Mouse (Mus musculus): ENCODE measurements around the gene Ccdc97. TPM values are rescaled to one million over a fixed set of nuclear protein-coding genes. Genes with fewer than 3 reads are reported as not detected.

Ccdc97 gene
- 10 to 100 TPM; 61.8 to 70.1 TPM for total RNA-seq (2021)

DNA sequence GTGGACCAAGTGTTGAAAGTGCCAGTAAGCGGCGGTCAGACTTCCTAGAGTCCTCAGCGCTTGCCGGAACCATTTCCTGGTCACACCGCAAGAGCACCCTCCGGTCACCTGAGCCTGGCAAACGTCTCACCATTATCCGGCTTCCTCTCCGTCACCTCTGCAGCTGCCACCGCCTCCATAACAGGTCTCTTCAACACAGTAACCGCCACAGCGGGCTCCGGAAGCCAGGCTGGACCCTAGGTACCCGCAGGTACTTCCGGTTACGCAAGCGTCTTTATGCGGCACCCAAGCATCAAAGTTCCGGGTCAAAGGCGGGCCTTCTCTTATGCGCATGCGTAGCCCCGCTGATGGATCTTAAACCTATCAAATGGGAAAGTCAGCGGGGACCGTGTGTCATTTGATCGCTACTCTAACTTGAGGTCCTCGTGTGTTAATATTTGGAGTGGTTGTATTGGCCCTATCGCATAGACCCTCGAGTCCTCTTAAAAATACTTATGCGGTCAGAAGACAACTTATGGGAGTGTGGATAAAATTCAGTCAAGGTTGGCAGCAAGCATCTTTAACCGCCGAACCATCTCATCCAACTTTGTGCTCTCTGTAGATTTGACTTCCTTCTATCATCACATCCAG lies at the start of gene Ccdc97:
Ccdc97 (minus strand) TSS at position 301 of the 630 bp plus-strand sequence.
- peak; percentile 96 to 98 for DNase-seq (ENCODE audit: low spot score in 2 of 2)
- intact Hi-C loops (cut with DNase I), result no loop called here

DNA sequence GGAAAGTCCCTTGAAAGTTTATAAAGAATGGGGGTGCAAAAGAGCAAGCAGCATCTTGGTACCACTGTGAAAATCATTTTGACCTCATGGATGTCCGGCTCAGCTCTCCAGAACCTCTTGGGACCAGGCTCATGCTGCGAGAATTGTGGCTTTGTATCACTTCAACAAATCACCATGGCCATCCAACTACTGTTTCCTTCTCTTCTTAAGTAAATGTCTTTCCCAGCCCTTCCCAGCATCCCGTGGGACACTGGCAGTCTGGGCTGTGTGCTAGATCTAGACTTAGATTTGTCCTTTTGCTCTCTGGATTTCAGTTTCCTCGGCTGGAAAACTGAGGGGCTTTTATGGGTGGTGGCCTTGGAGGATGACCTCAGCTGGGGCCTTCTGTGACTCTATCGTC lies 49.3 kb upstream of the Ccdc97 start:
- intact Hi-C loops (cut with DNase I), result no loop called here
- no peak for DNase-seq (ENCODE audit: low spot score in 2 of 2)

DNA sequence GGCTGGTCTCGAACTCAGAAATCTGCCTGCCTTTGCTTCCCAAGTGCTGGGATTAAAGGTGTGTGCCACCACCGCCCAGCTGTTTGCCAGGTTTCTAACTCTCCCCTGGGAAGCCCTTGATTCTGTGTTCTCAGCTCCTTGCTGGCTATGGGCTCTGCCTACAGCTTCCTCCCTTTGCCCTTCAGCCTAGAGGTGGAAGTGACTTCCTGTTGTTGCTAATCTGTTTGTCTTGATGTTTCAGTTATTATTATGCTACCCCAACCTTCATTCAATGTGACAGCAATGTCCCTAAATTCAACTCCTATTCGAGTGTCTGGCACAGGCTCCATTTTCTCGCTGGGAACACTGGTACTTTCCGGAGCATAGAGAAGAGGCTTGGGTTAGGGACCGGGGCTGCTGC lies 47.2 kb upstream of the Ccdc97 start:
- no peak for DNase-seq (ENCODE audit: low spot score in 2 of 2)
- intact Hi-C loops (cut with DNase I), result no loop called here

DNA sequence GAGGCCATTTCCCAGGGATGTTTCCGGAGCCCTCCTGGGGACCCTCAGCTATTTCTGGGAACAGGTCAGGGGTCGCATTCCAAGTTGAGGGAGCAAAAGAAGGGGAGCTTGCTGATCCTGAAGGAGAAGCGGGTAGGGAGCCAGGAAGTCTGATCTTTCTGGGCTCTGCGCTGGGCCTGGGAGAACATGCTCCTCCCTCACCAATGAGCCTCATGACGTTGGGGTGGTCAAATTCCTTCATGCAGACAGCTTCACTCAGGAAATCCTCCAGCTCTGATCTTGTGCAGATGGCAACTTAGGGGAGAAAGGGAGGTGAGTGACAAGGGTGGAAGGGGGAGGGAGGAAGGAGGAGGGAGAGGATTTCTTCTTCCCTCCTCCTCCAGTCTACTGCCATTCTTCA lies 45.3 kb upstream of the Ccdc97 start:
- intact Hi-C loops (cut with DNase I), result no loop called here
- no peak for DNase-seq (ENCODE audit: low spot score in 2 of 2)

DNA sequence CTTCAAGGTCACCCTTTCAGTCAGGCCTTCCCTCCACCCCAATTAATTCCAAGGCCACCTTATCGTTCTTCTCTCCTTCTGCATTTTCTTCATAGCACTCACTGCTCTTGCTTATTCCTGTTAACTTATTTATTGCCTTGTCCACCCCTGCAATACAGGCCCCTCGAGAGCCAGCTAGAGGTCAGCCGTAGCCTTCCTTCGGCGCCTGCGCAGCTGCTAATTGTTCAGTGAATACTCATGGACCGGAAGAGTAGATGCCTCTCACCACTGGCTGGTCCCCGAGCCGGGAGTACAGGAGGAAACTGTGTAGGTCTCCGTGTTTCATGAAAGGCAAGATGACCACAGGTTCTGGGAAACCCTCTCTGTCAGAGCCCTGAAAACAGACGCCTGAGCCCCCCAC lies 44.8 kb upstream of the Ccdc97 start:
- DNase-seq (ENCODE audit: low spot score in 2 of 2), result no peak
- intact Hi-C loops (cut with DNase I), result no loop called here

DNA sequence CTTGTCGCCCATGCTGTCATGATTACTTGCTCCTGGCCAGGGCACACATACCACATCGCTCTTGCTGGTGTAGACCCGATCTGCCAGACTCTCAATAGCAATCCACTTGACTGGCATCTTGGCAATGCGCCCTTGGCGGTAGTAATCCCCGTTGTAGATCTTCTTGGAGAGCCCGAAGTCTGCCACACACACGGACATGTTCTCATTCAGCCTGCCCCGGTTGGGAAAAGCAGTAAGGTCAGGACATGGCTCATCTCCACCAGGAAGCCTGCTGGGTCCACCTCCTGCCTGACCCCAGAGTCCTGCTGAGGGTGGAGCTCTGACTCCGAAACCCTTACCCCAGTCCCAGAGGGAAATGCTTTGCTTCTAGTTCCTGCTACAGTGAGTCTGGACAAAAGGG lies 42.5 kb upstream of the Ccdc97 start:
- intact Hi-C loops (cut with DNase I), result no loop called here
- no peak for DNase-seq (ENCODE audit: low spot score in 2 of 2)

DNA sequence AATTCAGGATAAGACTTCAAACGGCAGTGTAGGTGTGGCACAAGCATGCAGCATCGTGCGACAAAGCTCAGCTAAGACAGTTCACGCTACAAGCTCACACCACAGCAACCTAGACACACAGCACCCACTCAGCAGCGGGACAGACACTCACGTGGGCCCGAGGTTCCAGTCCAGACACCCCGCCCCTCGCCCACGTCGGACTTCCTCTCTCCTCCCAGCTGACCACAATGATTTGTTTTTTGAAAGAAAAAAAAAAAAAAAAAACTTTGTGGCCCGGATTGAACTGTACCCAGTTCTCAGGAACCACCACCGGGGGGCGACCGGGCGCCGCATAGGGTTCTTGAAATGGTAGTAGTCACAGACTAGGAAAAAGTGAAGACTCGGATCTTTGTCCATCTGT lies 37.1 kb upstream of the Ccdc97 start:
- peak; percentile 84 to 90 for DNase-seq (ENCODE audit: low spot score in 2 of 2)
- intact Hi-C loops (cut with DNase I), result loop anchor here (1.0 kb wide), 2 partner anchors 49 to 92 kb away; no protein-coding TSS in a partner anchor

DNA sequence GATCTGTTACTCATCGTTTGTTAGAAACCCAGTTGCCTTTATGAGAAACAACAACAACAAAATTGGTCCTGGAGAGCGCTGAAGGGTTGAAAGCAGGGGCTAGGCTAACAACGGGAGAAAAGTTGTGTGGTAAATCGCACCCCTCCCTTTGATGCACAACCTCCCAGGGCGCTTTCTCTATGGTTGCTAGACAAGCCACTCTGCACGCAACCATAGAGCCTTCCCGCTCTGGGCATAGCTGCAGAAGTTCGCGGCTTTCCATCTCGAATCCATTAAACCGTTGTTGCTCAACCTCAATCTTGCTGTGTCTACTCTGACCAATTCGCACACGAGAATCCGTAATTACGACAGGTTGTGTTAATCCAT lies 36.6 kb upstream of the Ccdc97 start:
- intact Hi-C loops (cut with DNase I), result no loop called here
- DNase-seq (ENCODE audit: low spot score in 2 of 2), result no peak

DNA sequence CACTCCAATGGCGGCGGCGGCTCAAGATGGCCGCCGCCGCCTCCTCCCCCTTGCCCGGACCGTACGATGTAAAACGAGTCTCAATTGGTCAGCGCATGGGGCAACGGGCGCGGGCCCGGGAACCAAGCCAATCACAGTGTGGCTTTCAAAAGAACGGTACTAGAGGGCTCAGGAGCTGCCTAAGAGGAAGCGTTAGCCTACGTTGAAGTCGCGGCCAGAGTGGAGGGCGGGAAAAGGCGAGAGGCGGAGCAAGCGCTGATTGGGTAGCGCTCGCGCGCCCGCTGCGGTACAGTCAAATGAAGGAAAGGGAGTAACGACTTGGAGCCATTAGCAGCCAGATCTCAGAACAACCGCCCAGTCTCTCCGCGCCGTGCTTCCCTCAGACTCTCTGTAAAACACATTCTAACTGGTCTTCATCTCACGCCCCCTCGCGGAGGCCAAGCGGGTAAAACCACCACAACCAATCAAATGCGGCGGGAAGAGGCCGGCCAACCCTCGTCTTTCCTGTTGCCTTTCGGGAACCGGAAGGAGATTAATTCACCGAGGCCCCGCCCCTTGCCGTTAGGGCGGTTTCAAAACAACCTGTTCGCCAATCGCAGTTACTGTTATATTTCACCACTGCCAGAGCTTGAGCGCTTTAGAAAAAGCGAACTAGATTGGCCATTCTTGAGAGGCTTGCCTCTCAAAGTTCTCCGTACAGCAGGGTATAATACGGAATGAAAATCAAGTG lies 36.0 kb upstream of the Ccdc97 start, which contains the start of gene Hnrnpul1:
Hnrnpul1 (minus strand) TSS at position 20 of the 730 bp plus-strand sequence.
- intact Hi-C loops (cut with DNase I), result no loop called here
- DNase-seq (ENCODE audit: low spot score in 2 of 2), result peak; percentile 100

DNA sequence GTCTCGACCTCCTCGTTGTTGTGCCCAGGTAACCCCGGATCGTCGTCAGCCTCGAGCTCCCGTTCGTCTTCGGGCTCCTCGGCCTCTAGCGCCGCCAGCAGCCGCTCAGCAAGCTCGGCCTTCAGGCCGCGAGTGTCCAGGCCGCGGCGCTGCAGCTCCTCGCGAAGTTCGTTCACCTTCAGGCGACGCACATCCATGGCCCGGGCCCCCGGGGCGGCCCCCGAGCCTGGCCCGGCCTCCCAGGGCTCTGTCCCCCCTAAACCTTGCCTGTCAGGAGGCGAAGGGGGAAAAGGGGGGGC lies 35.5 kb upstream of the Ccdc97 start:
- no peak for DNase-seq (ENCODE audit: low spot score in 2 of 2)
- intact Hi-C loops (cut with DNase I), result no loop called here

DNA sequence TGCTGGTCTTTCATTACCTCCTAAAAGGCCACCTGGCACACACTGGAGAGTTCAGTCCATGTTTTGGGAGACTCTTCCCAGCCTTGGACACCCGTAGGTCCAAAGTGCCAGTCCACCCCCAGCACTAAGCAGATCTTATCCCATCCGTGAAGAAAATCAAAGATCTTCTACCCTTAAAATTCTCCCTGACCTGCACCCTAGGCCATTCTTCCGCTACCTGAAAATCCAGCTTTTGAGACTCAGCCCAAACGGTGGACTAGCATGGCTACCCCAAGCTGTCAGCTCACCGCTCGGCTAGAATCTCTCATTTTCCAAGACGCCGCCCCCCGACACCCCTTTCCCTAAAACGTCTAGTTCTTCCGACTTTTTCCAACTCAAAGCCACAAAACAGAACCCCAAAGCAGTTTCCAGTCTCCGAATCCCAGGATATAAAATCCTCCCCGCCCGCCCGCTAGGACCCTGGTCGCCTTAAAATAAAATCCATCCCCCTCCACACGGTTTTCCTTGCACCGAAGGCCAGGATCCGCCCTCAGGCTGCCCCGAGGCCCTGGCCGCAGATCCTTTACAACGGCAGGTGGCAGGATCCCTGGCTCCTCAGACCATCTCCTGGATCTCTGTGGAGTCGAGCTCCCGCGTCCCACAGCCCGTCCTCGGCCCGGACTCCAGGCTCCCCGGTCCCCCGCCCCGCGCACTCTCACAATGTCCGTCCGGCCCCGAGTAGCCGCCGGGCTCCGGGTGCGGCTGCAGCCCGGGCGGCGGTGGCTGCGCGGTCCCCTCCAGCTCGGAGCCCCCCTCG lies 35.0 kb upstream of the Ccdc97 start:
- intact Hi-C loops (cut with DNase I), result no loop called here
- no peak for DNase-seq (ENCODE audit: low spot score in 2 of 2)

DNA sequence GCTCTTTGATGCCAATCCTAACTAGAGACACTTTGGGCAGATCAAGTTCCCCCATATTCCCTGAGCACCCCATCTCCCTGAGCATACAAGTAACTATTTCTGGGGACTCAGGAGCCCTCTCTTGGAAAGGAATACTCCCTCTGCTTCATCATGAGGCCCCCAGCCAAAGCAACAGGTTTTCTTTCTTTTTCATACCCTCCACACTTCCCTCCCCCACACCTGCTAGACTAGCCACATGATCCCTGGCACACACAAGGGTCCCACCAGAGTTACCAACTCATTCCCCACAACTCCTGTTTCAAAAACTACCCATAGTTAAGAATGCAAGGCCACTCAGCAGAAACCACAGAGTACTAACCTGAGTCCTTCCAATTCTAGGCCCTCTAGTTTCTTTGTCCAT lies 34.2 kb upstream of the Ccdc97 start:
- intact Hi-C loops (cut with DNase I), result no loop called here

DNA sequence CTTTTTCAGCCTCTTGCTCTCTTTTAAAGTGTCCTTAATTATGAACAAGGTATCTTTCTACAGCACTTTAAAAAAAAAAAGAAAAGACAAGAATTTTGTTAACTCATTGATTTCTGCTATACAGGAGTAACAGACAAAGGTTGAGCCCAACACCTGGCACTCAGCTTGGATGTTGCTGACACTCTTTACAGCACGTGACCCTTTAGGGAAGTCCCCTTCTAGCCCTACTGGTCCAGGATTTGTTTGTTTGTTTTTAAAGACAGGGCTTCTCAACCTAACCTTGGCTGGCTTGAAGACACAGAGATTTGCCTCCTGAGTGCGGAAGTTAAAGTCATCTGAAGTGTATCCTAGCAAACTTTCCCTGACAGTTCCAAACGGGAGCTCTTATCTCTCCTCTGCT lies 28.0 kb upstream of the Ccdc97 start:
- intact Hi-C loops (cut with DNase I), result no loop called here

More for the DNA sequence above, 34.2 kb upstream of the Ccdc97 start:
- DNase-seq (ENCODE audit: low spot score in 2 of 2), result no peak

DNA sequence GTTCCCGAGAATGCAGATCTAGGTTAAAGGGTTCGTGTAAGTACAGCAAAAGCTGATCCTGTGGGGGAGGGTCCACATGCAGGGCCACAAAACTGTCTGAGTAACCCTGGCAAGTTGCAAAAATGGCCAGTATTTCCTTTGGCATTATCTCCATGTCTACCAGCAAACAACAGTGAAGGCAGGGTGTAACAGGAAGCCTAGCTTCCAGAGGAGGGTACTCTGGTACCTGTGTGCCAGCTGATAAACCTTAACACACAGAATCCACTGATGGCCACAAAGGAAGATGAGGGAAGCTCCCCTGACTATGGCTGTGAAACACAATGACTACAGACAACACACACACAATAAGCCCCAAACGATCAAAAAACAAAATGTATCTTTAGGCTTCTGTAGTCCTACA lies 19.4 kb upstream of the Ccdc97 start:
- intact Hi-C loops (cut with DNase I), result no loop called here
- no peak for DNase-seq (ENCODE audit: low spot score in 2 of 2)

More for the DNA sequence above, 28.0 kb upstream of the Ccdc97 start:
- no peak for DNase-seq (ENCODE audit: low spot score in 2 of 2)

DNA sequence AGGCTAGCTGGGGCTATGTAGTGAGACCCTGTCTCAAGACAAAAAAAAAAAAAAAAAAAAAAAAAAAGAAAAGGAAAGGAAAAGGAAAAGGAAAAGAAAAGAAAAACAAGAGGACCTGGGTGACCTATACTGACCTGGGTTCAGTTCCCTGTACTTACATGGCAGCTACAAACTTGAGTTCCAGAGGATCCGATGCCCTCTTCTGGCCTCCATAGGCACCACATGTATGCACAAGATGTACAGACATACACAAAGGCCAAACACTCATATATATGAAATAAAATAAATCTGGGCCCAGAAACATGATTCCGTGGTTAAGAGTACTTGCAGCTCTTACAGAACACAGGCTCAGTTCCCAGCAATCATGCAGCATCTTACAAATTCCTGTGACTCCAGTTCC lies 18.0 kb upstream of the Ccdc97 start:
- intact Hi-C loops (cut with DNase I), result no loop called here

DNA sequence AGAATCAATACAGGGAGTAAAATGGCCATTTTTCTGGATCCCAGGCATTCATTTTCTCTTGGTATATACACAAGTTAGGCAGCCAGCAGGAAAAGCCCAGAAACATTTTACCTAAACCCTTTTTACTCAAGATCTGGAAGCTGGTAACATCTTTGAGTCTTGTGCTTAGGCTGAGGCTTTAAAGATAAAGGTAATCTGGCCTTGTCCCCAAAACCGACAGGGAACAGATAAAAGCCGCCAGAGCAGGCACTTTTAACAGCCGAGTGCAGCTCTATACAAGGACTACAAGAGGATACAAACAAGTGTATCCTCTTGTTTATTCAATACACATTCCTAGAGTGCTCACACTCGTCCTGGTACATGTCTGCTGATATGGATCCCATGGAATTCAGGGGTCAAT lies 16.1 kb upstream of the Ccdc97 start:
- intact Hi-C loops (cut with DNase I), result no loop called here
- no peak for DNase-seq (ENCODE audit: low spot score in 2 of 2)

More for the DNA sequence above, 18.0 kb upstream of the Ccdc97 start:
- DNase-seq (ENCODE audit: low spot score in 2 of 2), result no peak

DNA sequence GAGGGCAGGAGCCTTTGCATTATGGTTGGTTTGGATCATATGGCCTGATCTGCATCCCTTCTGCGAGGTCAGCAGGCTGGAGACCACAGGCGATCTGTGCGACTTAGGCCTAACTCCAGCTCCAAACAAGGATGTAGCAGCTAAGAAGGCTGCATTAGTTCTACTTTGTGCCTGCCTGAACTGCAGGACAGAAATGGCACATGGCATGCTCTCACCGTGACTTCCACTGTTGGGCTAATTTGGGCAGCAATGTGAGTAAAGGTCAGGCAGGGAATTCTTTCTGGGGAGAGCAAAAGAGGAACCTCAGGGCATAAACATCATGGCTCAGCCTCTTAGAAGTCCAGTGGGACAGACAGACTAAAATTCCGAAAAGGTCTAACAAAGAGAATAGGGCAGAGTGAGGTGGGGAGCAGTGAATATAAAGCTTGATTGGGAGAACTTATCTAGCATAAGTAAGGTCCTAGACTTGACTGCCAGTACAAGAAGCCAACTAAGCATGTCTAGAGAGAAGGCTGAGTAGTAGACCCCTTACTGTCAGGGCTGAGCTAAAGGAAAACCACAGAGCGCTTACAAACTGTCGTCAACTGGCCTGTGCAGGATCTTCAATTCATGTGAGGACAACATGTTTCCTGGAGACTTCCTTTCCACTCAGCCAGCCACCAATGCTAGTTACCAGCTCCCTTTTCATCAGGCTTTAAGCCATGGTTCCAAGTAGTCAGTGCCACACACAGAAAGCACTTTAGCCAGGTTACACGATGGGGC lies 12.6 kb upstream of the Ccdc97 start:
- DNase-seq (ENCODE audit: low spot score in 2 of 2), result no peak

DNA sequence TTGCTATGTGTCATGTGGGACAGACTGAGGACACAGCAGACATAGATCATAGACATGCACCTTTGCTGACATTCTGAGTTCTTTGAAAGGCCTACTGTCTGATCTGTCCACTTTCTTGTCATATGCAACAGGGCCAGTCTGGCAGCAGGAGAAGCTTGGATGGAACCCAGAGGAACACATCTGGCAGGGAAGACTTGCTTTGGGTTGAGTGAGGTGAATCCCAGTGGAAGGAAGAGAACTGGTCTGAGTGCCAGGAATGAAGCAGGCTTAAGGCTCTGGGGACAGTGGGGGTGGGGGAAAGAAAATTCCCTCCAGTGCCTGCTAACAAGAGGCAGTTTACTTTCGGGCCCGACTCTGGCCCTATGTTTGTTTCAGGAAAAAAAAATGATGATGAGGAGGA lies 11.0 kb upstream of the Ccdc97 start:
- intact Hi-C loops (cut with DNase I), result loop anchor here (2.0 kb wide), 1 partner anchor 13 kb away; no protein-coding TSS in a partner anchor
- no peak for DNase-seq (ENCODE audit: low spot score in 2 of 2)

More for the DNA sequence above, 12.6 kb upstream of the Ccdc97 start:
- intact Hi-C loops (cut with DNase I), result no loop called here

DNA sequence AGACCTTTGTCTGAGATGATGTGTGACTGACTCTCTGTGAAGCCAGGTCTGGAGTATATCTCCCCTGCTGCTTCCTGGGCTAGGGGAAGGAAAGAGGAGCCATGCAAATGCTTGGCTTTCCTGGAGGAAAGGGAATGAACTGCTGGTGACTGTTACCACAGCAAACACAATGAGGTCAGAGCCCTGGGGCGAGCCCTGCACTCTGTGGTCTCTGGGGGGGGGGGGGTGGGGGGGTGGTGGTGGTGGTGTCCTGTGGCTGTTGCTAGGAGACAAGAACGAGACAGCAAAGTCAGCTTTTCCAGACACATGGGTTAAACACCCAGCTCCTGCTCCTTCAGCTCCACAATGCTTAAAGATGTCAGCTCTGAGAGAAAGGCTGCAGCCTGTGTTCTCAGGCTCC lies 10.5 kb upstream of the Ccdc97 start:
- intact Hi-C loops (cut with DNase I), result loop anchor here (2.0 kb wide), 1 partner anchor 13 kb away; no protein-coding TSS in a partner anchor
- DNase-seq (ENCODE audit: low spot score in 2 of 2), result no peak

DNA sequence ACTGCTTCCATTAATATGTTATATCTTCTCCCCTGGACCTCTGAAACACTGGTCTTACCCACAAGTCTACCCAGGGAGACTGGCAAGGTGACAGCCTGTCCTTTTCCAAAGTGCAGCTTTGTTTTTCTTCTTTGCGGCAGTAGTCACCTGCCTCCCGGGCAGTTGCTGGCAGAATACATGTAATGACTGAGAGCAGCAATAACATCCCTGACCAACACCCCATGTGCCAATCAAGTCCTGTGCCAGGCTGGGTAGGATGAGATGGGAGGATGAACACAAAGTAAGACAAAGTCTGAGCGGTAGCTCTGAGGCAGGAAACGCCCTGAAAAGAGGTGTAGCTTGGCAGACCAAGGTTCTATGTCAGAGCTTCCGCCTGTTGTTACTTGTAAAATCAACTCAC lies 8.9 kb upstream of the Ccdc97 start:
- DNase-seq (ENCODE audit: low spot score in 2 of 2), result no peak
- intact Hi-C loops (cut with DNase I), result loop anchor here (2.0 kb wide), 1 partner anchor 15 kb away; no protein-coding TSS in a partner anchor

Measured in left cerebral cortex, postnatal 25 days (tissue).